Mouse (Mus musculus): ENCODE results near the gene Derl3. TPM values are rescaled to one million over a fixed set of nuclear protein-coding genes. Genes with fewer than 3 reads are reported as not detected.
"Not testable (repeated sequence)": the region's sequence is repeated elsewhere in the genome, so short reads cannot be mapped to it uniquely, and the experiment has no call there.

The Derl3 gene
- not detected in 2 replicates for polyA plus RNA-seq (2012; ENCODE audit: insufficient read depth, insufficient read length, low replicate concordance, missing spikeins)

GRCm38 (mm10) chr10:75893089-75893750 lies at the start of gene Derl3:
TSS of gene Derl3 (plus strand) at chr10:75893413.
- 2% methylated on average over 50 of the region's 51 CpGs for WGBS
- Histone ChIP-seq H3K27ac (ENCODE audit: insufficient read depth, low read depth, low read length) (no peak within 1 kb of the TSS), H3K4me3 (ENCODE audit: insufficient read depth, low read depth, low read length) (peak within 1 kb of the TSS; percentile 65), H3K4me1 (ENCODE audit: control insufficient read depth, insufficient read depth, low read length) (peaks cover 7% of the 10 kb centered on the region)
- TF ChIP-seq POLR2A (IDR thresholded peaks at IDR 0.05; ENCODE audit: insufficient read depth, low read depth, low read length) (no peak), CTCF (IDR thresholded peaks at IDR 0.05; ENCODE audit: insufficient read depth, low read depth, low read length) (no peak)

- not testable (repeated sequence) for H3K4me3 ChIP-seq (ENCODE audit: insufficient read depth, low read depth, low read length); H3K4me1 ChIP-seq (ENCODE audit: control insufficient read depth, insufficient read depth, low read length); H3K27ac ChIP-seq (ENCODE audit: insufficient read depth, low read depth, low read length)
- 85% methylated on average over 6 of the region's 6 CpGs for WGBS
Measured at GRCm38 (mm10) chr10:75843898-75844297, 49.3 kb upstream of the Derl3 start.

- Histone ChIP-seq H3K4me3 (ENCODE audit: insufficient read depth, low read depth, low read length) (no peak overlapping the region), H3K27ac (ENCODE audit: insufficient read depth, low read depth, low read length) (no peak overlapping the region), H3K4me1 (ENCODE audit: control insufficient read depth, insufficient read depth, low read length) (no peaks in the 10 kb centered on the region)
- 26% methylated on average over 1 of the region's 1 CpGs for WGBS
- TF ChIP-seq POLR2A (IDR thresholded peaks at IDR 0.05; ENCODE audit: insufficient read depth, low read depth, low read length) (no peak), CTCF (IDR thresholded peaks at IDR 0.05; ENCODE audit: insufficient read depth, low read depth, low read length) (no peak)
Measured at GRCm38 (mm10) chr10:75844800-75845199, 48.4 kb upstream of the Derl3 start.

GRCm38 (mm10) chr10:75845306-75845930 lies 47.8 kb upstream of the Derl3 start:
- no peaks in the 10 kb centered on the region for H3K4me1 ChIP-seq (ENCODE audit: control insufficient read depth, insufficient read depth, low read length)
- no peak overlapping the region for H3K4me3 ChIP-seq (ENCODE audit: insufficient read depth, low read depth, low read length)
- 85% methylated on average over 6 of the region's 6 CpGs for WGBS
- no peak overlapping the region for H3K27ac ChIP-seq (ENCODE audit: insufficient read depth, low read depth, low read length)
- no peak for TF ChIP-seq POLR2A (IDR thresholded peaks at IDR 0.05; ENCODE audit: insufficient read depth, low read depth, low read length)
- TF ChIP-seq CTCF (IDR thresholded peaks at IDR 0.05; ENCODE audit: insufficient read depth, low read depth, low read length), result no peak

- 46% methylated on average over 3 of the region's 3 CpGs for WGBS
- H3K4me1 ChIP-seq (ENCODE audit: control insufficient read depth, insufficient read depth, low read length), result no peaks in the 10 kb centered on the region; the same call in 1 of the 2 replicates
- TF ChIP-seq CTCF (IDR thresholded peaks at IDR 0.05; ENCODE audit: insufficient read depth, low read depth, low read length) (no peak), POLR2A (IDR thresholded peaks at IDR 0.05; ENCODE audit: insufficient read depth, low read depth, low read length) (no peak)
- no peak overlapping the region for H3K27ac ChIP-seq (ENCODE audit: insufficient read depth, low read depth, low read length)
- H3K4me3 ChIP-seq (ENCODE audit: insufficient read depth, low read depth, low read length), result no peak overlapping the region
Measured at GRCm38 (mm10) chr10:75848382-75848781, 44.8 kb upstream of the Derl3 start.

GRCm38 (mm10) chr10:75851076-75851475 lies 42.1 kb upstream of the Derl3 start:
- Histone ChIP-seq H3K4me3 (ENCODE audit: insufficient read depth, low read depth, low read length) (no peak overlapping the region), H3K27ac (ENCODE audit: insufficient read depth, low read depth, low read length) (no peak overlapping the region), H3K4me1 (ENCODE audit: control insufficient read depth, insufficient read depth, low read length) (no peaks in the 10 kb centered on the region; the same call in 1 of the 2 replicates)
- TF ChIP-seq CTCF (IDR thresholded peaks at IDR 0.05; ENCODE audit: insufficient read depth, low read depth, low read length), result no peak
- 12% methylated on average over 6 of the region's 6 CpGs for WGBS

- no peak for TF ChIP-seq POLR2A (IDR thresholded peaks at IDR 0.05; ENCODE audit: insufficient read depth, low read depth, low read length)
- Histone ChIP-seq H3K27ac (ENCODE audit: insufficient read depth, low read depth, low read length) (no peak overlapping the region), H3K4me1 (ENCODE audit: control insufficient read depth, insufficient read depth, low read length) (no peaks in the 10 kb centered on the region; the same call in 1 of the 2 replicates), H3K4me3 (ENCODE audit: insufficient read depth, low read depth, low read length) (no peak overlapping the region)
- 74% methylated on average over 3 of the region's 3 CpGs for WGBS
Measured at GRCm38 (mm10) chr10:75851681-75852080, 41.5 kb upstream of the Derl3 start.

- WGBS, result 95% methylated on average over 12 of the region's 12 CpGs
Measured at GRCm38 (mm10) chr10:75852539-75853125, 40.6 kb upstream of the Derl3 start.

GRCm38 (mm10) chr10:75853452-75853851 lies 39.8 kb upstream of the Derl3 start:
- Histone ChIP-seq H3K27ac (ENCODE audit: insufficient read depth, low read depth, low read length) (no peak overlapping the region), H3K4me1 (ENCODE audit: control insufficient read depth, insufficient read depth, low read length) (peaks cover 5% of the 10 kb centered on the region), H3K4me3 (ENCODE audit: insufficient read depth, low read depth, low read length) (no peak overlapping the region)
- TF ChIP-seq POLR2A (IDR thresholded peaks at IDR 0.05; ENCODE audit: insufficient read depth, low read depth, low read length), result no peak
- TF ChIP-seq CTCF (IDR thresholded peaks at IDR 0.05; ENCODE audit: insufficient read depth, low read depth, low read length), result no peak
- WGBS, result 14% methylated on average over 10 of the region's 10 CpGs

More at GRCm38 (mm10) chr10:75852539-75853125, 40.6 kb upstream of the Derl3 start:
- peaks cover 1% of the 10 kb centered on the region for H3K4me1 ChIP-seq (ENCODE audit: control insufficient read depth, insufficient read depth, low read length)
- no peak overlapping the region for H3K27ac ChIP-seq (ENCODE audit: insufficient read depth, low read depth, low read length)
- no peak overlapping the region for H3K4me3 ChIP-seq (ENCODE audit: insufficient read depth, low read depth, low read length)
- no peak for TF ChIP-seq POLR2A (IDR thresholded peaks at IDR 0.05; ENCODE audit: insufficient read depth, low read depth, low read length)

Data from olfactory bulb, adult 2 months (tissue).